Mouse (Mus musculus) lung, embryonic 16.5 days (tissue): Measurements from ENCODE around the gene Atp8a1. TPM values are rescaled to one million over a fixed set of nuclear protein-coding genes. Genes with fewer than 3 reads are reported as not detected.
A peak's percentile ranks its signal among the peaks of the same experiment; 100 is the strongest.

Experiments used
- ATAC-seq: fragments of 200-750 bp; cut with Nextera tagmentation; 2 replicates; pipeline ENCODE4 v1.8.0; 2017; ENCODE audit warnings: low read depth, mild to moderate bottlenecking, moderate library complexity
- H3K27ac ChIP-seq: fragments of 300-500 bp; sonication (generic); 2 replicates; pipeline ENCODE4 v1.5.1; 2014; ENCODE audit warnings: mild to moderate bottlenecking, control low read depth, low read length
- H3K27me3 ChIP-seq: fragments of 300-500 bp; sonication (generic); 2 replicates; pipeline ENCODE4 v1.6.1; 2014; ENCODE audit warnings: low read depth, low read length, mixed read lengths; ENCODE audit not compliant: control insufficient read depth, insufficient read depth
- H3K36me3 ChIP-seq: fragments of 300-500 bp; sonication (generic); 2 replicates; pipeline ENCODE4 v1.6.1; 2014; ENCODE audit warnings: low read length; ENCODE audit not compliant: control insufficient read depth, insufficient read depth
- H3K4me1 ChIP-seq: fragments of 300-500 bp; sonication (generic); replicated peaks from 2 replicates; pipeline ENCODE4 v1.6.1; 2014; ENCODE audit warnings: low read length, mixed read lengths; ENCODE audit not compliant: control insufficient read depth, insufficient read depth
- H3K4me2 ChIP-seq: fragments of 300-500 bp; sonication (generic); 2 replicates; pipeline ENCODE4 v1.6.1; 2014; ENCODE audit warnings: low read depth, low read length, control low read depth
- H3K4me3 ChIP-seq: fragments of 300-500 bp; sonication (generic); 2 replicates; pipeline ENCODE4 v1.5.1; 2014; ENCODE audit warnings: mild to moderate bottlenecking, low read length, control low read depth
- H3K9ac ChIP-seq: fragments of 300-500 bp; sonication (generic); 2 replicates; pipeline ENCODE4 v1.6.1; 2014; ENCODE audit warnings: low read length, control low read depth
- H3K9me3 ChIP-seq: fragments of 300-500 bp; sonication (generic); 2 replicates; pipeline ENCODE4 v1.6.1; 2016; ENCODE audit warnings: low read length; ENCODE audit not compliant: control insufficient read depth
- WGBS: fragments of 180-500 bp; shearing (Covaris S2); extraction: QIAGEN DNeasy Blood & Tissue Kit; methylation state at CpG from one replicate; pipeline ENCODE4 v1.1.7; 2014; 5-methylcytosine and 5-hydroxymethylcytosine counted together
- polyA plus RNA-seq: library from polyadenylated mRNA; unstranded; fragments of >200 nt; fragmentation: Nextera tagmentation; extraction: Ambion mirVana; gene quantifications from 2 replicates; pipeline ENCODE4 v1.2.1, GENCODE M21; 2015

Gene Atp8a1
- polyA plus RNA-seq, 1 experiment from 2014 or later: 57.3 TPM

- no peak overlapping the region for H3K4me2 ChIP-seq
- 65% methylated on average over 10 of the region's 10 CpGs for WGBS
- no peaks in the 10 kb centered on the region for H3K36me3 ChIP-seq
- ATAC-seq: no peak
- H3K9me3 ChIP-seq: no peaks in the 10 kb centered on the region
- H3K27me3 ChIP-seq: no peaks in the 10 kb centered on the region
- no peak overlapping the region for H3K9ac ChIP-seq
- no peaks in the 10 kb centered on the region; the same call in 1 of the 2 replicates for H3K4me1 ChIP-seq
- H3K4me3 ChIP-seq: no peak overlapping the region
- H3K27ac ChIP-seq: no peak overlapping the region
These were observed 15.7 kb downstream of the Atp8a1 start for GRCm38 (mm10) chr5:67831293-67832147.

DNA sequence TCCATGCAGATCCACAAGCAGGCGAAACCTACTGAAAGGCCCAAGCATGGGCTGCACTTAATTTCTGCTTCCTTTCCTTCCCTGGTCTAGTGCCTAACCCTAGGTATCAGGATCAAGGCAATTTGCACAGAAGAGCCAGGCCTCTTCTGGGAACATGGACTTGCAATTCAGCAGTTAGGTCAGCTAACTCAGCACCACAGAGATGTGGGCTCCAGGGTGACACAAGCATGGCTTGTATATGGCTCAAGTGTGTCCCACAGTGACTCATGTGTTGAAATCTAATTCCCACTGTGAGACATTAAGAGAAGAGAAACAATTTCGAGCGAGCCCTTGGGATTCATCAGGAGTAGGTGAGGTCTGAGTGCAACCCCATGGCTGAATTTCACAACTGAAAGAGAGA, 18.9 kb downstream of the Atp8a1 start:
- no peak overlapping the region for H3K9ac ChIP-seq
- no peak overlapping the region for H3K4me2 ChIP-seq
- 84% methylated on average over 3 of the region's 3 CpGs for WGBS
- no peaks in the 10 kb centered on the region for H3K9me3 ChIP-seq
- H3K36me3 ChIP-seq: no peaks in the 10 kb centered on the region
- H3K27me3 ChIP-seq: no peaks in the 10 kb centered on the region
- no peak overlapping the region for H3K27ac ChIP-seq
- H3K4me1 ChIP-seq: no peaks in the 10 kb centered on the region; the same call in 1 of the 2 replicates
- no peak for ATAC-seq
- no peak overlapping the region for H3K4me3 ChIP-seq

DNA sequence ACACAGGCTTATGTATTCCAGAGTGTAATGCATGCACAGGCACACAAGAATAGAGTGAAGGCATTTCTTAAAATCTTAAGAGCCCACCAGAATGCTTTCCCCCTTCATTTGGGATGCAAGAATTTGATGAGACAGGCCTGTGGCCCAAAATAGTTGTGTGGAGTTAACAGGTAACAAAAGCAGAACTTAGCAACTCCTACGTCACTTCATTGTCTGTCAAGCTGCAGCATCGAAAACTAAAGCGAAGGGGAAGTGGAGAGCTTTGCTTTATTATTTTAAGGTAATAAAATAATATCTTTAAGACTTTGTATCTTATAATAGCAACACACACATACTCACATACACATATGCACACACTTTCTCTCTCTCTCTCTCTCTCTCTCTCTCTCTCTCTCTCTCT, 20.3 kb downstream of the Atp8a1 start:
- 90% methylated on average over 3 of the region's 3 CpGs for WGBS

DNA sequence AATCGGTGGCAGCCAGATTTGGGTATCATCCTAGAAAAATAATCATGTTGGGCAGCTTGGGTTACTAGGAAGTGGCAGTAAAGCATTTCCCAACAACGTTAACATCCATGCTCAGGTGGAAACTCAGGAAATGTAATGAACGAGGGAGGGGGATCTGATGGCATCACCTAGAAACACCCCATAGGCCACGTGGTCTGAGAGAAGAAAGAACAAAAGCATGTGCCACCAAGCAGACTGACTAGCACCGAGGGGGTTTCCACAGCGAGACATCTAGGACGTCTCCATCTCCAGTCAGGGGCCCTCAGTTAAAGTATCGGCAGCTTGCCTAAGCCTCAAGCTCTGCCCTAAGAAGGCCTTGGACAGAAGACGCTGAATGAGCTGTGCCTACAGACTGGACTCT, 21.0 kb downstream of the Atp8a1 start:
- H3K9ac ChIP-seq: no peak overlapping the region
- no peak overlapping the region for H3K27ac ChIP-seq
- H3K27me3 ChIP-seq: no peaks in the 10 kb centered on the region
- no peaks in the 10 kb centered on the region; the same call in 1 of the 2 replicates for H3K4me1 ChIP-seq
- ATAC-seq: no peak
- H3K9me3 ChIP-seq: no peaks in the 10 kb centered on the region
- H3K4me3 ChIP-seq: no peak overlapping the region
- 77% methylated on average over 9 of the region's 9 CpGs for WGBS
- no peak overlapping the region for H3K4me2 ChIP-seq
- H3K36me3 ChIP-seq: no peaks in the 10 kb centered on the region

More for the DNA sequence above, 20.3 kb downstream of the Atp8a1 start:
- H3K4me2 ChIP-seq: no peak overlapping the region
- H3K36me3 ChIP-seq: no peaks in the 10 kb centered on the region
- no peaks in the 10 kb centered on the region for H3K27me3 ChIP-seq
- no peak overlapping the region for H3K27ac ChIP-seq
- H3K4me3 ChIP-seq: no peak overlapping the region
- no peaks in the 10 kb centered on the region; the same call in 1 of the 2 replicates for H3K4me1 ChIP-seq
- no peak overlapping the region for H3K9ac ChIP-seq
- no peaks in the 10 kb centered on the region for H3K9me3 ChIP-seq
- no peak for ATAC-seq

DNA sequence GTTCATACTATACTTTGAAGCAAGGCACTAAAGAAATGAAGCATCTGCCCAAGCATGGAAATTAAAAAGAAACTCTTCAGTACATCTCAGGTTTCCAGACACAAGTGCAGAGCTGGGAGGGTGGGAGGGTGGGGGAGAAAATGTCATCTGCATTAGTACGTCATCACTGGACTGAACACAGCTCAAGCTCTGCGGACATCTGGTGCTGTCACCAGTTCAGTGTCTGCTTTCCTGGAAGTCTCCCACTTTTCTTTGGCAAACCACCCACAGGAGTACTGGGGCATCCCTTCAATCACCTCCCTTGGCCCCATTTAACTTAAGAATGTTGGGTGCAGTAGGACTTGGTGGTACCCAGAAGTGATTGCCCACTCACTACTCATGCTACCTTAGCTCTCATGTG, 22.6 kb downstream of the Atp8a1 start:
- no peaks in the 10 kb centered on the region for H3K4me1 ChIP-seq
- no peak overlapping the region for H3K9ac ChIP-seq
- no peak for ATAC-seq
- H3K4me3 ChIP-seq: no peak overlapping the region
- H3K27me3 ChIP-seq: no peaks in the 10 kb centered on the region
- no peak overlapping the region for H3K27ac ChIP-seq
- H3K36me3 ChIP-seq: no peaks in the 10 kb centered on the region
- H3K4me2 ChIP-seq: no peak overlapping the region
- WGBS: 74% methylated on average over 2 of the region's 2 CpGs
- H3K9me3 ChIP-seq: no peaks in the 10 kb centered on the region

DNA sequence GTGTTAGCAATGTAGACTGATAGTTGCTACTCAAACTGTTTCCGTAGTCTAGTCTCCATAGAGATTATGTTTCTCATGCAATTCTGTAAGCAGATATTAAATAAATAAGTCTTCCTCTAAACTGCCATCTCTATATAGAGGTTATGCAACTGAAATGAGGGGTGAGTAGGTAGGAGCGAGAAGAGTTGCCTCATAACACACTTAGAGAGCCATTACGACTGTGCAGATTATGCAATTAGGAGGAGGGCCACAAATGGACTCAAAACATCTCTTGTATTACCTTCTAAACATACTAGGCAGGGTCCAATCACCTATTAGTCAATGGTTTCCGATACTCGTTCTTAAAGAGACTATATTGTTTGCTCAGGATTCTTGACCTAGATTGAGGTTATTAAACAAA, 23.5 kb downstream of the Atp8a1 start:
- H3K27me3 ChIP-seq: no peaks in the 10 kb centered on the region
- H3K9ac ChIP-seq: no peak overlapping the region
- WGBS: 68% methylated on average over 5 of the region's 5 CpGs
- no peaks in the 10 kb centered on the region for H3K4me1 ChIP-seq
- no peak overlapping the region for H3K4me3 ChIP-seq
- ATAC-seq: peak; percentile 15; the same call in 1 of the 2 replicates
- no peaks in the 10 kb centered on the region for H3K9me3 ChIP-seq
- H3K27ac ChIP-seq: no peak overlapping the region
- H3K4me2 ChIP-seq: no peak overlapping the region
- H3K36me3 ChIP-seq: no peaks in the 10 kb centered on the region

DNA sequence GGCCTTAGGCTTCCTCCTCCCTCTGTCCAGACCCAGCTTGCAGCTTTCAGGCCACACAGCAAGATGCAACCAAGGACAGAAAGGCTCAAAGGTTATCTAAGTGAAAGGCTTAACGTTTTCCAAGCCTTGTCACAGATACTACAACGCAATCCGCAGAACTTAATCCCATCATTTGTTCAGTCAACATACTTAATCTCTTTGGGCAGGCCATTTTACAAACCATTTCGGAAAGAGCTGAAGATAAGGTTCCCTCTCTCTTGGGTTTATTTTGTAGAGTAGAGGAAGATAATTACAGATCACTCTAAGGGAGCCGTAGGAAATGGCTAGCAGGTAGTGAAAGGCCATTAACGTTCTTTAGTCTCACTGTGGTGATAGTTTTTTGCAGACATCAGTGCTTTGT, 24.6 kb downstream of the Atp8a1 start:
- Histone ChIP-seq H3K36me3 (no peaks in the 10 kb centered on the region), H3K27me3 (no peaks in the 10 kb centered on the region), H3K9me3 (no peaks in the 10 kb centered on the region), H3K27ac (no peak overlapping the region), H3K9ac (no peak overlapping the region), H3K4me1 (no peaks in the 10 kb centered on the region), H3K4me3 (no peak overlapping the region), H3K4me2 (no peak overlapping the region)
- ATAC-seq: no peak
- 32% methylated on average over 6 of the region's 6 CpGs for WGBS

DNA sequence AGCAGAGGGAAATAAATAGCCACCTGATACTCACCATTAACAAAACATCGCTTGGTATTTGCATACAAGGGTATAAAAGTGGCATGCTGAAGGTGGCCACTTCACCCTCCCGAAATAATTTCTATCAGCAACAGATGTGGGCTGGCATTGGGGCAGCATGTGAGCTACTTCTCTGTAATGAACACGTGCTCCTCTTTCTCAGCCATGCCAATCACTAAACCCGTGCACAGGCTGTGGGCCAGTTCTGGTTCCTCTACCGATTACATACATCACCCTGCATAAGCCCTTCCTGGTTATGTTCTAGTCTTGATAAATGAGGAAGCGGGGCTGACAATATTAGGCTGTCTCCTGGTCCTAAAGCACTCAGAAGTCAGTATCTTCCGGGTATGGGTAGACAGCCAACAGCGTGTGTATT, 25.2 kb downstream of the Atp8a1 start:
- Histone ChIP-seq H3K9me3 (no peaks in the 10 kb centered on the region), H3K4me1 (no peaks in the 10 kb centered on the region), H3K9ac (no peak overlapping the region), H3K4me2 (no peak overlapping the region), H3K4me3 (no peak overlapping the region), H3K27me3 (no peaks in the 10 kb centered on the region), H3K36me3 (no peaks in the 10 kb centered on the region), H3K27ac (no peak overlapping the region)
- 0 out of 2 replicates have a peak, but pooled peaks have one; percentile 17 for ATAC-seq
- WGBS: 70% methylated on average over 8 of the region's 8 CpGs

GRCm38 (mm10) chr5:67821185-67821584, 26.0 kb downstream of the Atp8a1 start:
- no peak for ATAC-seq
- WGBS: 87% methylated on average over 2 of the region's 2 CpGs
- H3K27ac ChIP-seq: no peak overlapping the region
- no peak overlapping the region for H3K4me3 ChIP-seq
- H3K4me1 ChIP-seq: no peaks in the 10 kb centered on the region
- no peak overlapping the region for H3K9ac ChIP-seq
- H3K27me3 ChIP-seq: no peaks in the 10 kb centered on the region
- no peak overlapping the region for H3K4me2 ChIP-seq
- no peaks in the 10 kb centered on the region for H3K9me3 ChIP-seq
- no peaks in the 10 kb centered on the region for H3K36me3 ChIP-seq
